Mouse (Mus musculus) c-Kit-negative CD71-positive TER-119-positive erythroid progenitor cells, embryonic 14.5 days (primary cell): ENCODE data around the gene Irak3.

ENCODE experiments used
- DNase-seq: peaks from one replicate; pipeline ENCODE4 v3.0.0-alpha.2; 2013; ENCODE audit warnings: low read depth, low spot score

The Irak3 gene

GRCm38 (mm10) chr10:120097564-120097963, 104.4 kb downstream of the Irak3 start:
- DNase-seq: no peak

DNA sequence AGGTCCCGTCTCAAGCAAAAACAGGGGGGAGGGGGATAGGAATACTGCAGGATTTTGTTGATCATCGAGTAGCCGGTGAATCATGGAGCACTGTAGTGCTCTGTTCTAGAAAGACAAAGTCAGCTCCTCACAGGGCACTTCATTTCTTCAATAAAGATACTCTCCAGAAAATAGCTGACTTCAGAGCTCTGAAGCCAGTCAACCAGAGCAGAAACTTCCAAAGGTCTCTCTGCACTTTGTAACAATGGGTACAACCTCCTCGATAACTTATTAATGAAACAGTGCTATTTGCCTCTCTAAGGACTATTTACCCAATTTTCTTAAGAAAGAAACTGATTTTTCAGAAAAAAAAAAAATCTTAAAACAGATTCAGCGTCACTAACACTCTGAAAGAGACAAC, 106.2 kb downstream of the Irak3 start:
- DNase-seq: no peak

DNA sequence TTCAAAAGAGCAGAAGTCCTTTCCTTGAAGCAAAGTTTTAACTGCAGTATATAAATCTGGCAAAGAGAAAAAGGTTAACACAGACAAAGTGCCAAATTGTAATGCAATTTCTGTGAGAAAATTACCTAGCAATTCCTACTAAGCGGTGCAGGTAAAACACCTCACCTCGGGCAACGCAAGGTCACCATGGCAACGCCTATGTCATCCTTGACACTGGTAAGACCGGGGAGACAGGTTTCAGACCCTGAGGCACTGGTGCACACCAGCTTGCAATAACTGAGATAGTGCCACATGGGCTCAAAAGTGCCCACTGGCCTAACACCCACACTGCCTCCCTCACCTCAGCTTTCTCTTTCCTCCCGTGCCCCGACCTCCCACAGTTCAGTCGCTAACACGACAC, 106.8 kb downstream of the Irak3 start:
- DNase-seq: no peak

DNA sequence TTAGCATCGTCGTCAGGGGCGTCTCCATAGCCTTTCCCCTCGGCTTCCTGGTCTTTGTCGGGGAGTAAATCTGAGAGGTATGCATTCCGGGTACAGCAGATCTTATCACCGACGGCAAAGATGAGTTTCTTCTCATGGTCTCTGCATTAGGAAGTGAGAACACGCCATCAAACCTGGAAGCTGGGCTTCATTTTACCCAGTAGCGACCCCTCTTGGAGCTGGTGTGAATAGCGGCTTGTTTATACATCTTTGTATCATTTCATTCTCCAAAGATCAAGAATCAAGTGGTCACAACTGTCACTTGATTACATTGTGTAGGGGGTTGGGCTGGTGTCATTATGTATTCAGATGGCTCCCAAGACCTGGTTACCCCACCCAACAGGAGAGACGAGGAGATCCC, 109.4 kb downstream of the Irak3 start:
- no peak for DNase-seq
